Mouse (Mus musculus) spleen, embryonic (tissue): ENCODE data around the gene Fgf4.

Source experiments
- CTCF ChIA-PET: fragments of 350-600 bp; sonication (Branson Sonifier 250); formaldehyde crosslinking; loops from one replicate; lab custom pipeline; 2022; lab: Charles Lee

The Fgf4 gene

DNA sequence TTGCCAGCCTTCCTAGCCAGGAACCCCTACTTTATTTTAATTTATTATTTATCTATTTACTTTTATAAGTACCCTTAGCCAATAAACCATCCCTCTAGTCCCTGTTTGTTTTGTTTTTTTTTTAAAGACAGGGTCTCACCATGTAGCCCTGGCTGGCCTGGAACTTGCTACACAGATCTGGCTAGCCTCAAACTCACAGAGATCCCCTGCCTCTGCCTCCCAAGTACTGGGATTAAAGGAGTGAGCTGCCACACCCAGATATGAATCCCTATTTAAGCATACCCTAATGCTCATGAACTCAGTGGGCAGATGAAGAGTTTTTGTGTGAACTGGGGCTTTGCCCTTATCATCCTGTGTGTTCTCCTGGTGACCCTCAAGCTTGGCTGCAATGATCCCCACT lies at the start of gene Fgf4:
Gene Fgf4, plus strand, starts transcription at position 301 of the 400 bp plus-strand sequence.
- CTCF ChIA-PET, result no interaction called here

DNA sequence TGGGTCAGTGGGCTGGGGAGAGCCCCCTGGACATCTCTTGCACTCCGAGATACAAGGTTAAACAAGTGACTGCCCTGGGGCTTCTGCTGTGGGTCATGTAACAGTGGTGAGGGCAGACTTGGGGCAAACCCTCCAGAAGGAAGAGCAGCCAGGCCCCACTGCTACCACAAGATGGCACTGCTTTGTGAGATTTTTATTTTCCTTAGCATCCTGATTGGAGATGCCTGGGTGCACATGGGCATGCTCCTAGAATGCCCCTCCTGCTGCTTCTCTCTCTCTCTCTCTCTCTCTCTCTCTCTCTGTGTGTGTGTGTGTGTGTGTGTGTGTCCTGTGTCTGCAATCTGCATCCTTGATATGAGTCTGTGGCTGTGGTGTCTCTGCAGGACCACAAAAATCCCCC lies 48.7 kb upstream of the Fgf4 start:
- CTCF ChIA-PET, result no interaction called here

DNA sequence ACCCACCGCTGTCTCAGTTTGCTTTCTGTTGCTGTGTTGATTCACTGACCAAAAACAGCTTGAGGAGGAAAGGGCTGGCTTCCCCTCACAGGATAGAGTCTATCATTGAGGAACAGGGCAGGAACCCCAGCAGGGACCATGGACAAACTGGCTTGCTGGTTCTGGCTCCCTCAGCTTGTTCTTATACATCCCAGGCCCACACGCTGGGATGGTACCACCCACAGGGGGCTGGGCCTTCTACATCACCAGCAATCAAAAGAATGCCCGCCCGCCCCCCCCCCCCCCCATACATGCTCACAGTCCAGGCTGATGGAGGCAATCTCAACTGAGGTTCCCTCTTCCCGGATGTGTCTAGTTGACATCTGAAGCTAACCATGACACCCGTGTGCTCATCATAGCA lies 40.1 kb upstream of the Fgf4 start:
- CTCF ChIA-PET, result no interaction called here

DNA sequence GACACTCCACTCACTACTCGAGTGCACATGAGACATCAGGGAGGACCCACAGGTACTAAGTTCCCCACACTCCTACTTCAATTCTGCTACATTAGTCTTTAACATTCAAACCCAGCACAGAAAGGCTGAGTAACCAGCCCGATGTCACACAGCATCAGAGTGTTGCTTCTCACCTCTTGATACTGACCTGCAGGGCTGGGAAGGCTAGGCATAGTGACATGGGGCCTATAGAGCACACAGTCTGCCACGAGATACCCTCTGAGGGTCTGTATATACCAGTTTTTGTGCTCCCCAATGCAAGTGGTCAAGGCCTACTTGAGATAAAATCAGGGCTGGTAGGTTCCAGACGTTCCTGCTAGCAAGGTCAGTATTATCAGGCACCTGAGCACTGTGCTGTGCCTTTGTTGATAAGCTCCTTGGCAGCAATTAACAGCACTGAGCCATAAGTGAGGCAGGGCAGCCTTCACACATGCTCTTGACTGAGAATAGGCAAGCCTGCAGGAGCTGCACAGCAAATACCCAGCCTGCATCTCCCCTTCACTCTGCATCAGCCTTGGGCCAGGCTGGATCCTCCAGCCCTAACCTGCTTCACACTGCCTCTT lies 39.1 kb upstream of the Fgf4 start:
- CTCF ChIA-PET, result no interaction called here

DNA sequence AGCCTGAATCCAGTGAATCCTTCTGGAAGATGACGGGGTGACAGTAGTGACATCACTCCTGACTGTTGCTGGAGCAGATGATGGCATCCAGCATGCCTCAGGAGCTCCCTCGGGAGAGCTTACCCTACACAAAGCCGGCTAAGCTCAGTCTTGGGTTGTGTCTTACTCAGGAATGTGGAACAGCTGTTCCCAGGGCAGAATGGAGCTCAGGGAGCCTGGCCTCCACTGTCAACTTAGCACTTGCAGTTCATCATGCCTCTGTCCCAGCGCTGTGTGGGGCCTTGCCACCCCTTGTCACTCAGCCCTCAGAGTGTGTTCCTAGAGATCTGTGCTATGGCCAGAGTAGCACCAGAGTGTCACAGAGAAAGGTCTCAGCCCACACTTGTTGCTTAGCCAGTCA lies 35.6 kb upstream of the Fgf4 start:
- CTCF ChIA-PET, result no interaction called here

DNA sequence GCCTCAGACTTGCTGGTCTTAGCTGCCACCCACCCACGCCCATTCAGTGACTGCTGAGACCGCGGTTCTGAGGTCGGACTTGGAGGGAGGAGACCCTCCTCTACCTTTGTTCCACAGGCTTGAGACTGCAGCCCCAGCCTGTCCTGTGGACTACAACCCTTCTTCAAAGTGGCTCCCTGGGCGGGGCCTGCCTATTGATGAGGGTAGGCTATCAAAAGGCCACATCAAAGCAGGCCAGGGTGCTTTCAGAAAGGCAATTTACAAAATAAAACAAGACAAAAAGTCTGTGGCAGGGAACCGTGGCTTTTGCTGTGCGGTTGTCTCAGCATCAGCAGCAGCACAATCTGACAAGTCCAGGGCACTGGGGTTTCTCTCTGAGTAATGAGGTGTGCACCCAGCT lies 25.3 kb upstream of the Fgf4 start:
- CTCF ChIA-PET, result no interaction called here

DNA sequence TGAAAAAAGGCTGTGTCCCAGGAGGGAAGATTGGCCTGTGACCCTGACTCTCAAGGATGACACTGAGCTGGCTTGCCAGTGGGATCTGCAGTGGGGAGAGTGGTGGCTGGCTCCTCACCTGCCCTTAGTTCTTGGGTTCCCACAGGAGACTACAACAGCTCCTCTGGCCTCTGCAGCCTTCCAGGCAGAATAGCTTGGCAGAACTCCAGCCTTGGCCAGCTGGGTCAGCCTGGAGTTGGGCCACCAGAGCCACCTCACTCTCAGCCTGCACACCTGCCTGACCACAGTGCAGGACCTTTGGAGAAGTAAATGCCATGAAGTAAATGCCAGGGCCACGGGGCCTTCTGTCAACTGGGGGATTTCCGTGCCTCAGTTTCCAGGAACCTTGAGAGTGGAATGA lies 23.2 kb upstream of the Fgf4 start:
- CTCF ChIA-PET, result interaction anchor here (0.6 kb wide), 1 partner anchor 22 kb away, joined by 9 read pairs; no protein-coding TSS in a partner anchor

DNA sequence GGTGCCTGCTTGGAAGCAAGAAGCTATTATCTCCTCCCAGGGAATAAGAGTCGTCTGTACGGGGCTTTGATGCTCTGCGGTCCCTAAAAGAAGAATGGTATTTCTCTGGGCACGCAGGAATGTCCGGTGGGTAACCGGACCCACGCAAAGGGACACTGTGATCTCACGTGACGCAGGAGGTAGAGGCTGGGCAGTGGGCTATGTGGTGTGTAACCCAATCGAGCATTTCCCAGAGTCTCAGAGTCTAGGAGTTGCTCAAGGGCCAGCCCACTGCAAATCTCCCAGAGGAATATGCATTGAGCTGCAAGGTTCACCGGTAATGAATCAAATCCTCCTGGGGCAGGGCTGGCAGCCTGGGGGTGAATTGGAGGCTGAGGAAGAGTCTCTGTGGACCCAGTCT lies 18.8 kb upstream of the Fgf4 start:
- CTCF ChIA-PET, result no interaction called here

DNA sequence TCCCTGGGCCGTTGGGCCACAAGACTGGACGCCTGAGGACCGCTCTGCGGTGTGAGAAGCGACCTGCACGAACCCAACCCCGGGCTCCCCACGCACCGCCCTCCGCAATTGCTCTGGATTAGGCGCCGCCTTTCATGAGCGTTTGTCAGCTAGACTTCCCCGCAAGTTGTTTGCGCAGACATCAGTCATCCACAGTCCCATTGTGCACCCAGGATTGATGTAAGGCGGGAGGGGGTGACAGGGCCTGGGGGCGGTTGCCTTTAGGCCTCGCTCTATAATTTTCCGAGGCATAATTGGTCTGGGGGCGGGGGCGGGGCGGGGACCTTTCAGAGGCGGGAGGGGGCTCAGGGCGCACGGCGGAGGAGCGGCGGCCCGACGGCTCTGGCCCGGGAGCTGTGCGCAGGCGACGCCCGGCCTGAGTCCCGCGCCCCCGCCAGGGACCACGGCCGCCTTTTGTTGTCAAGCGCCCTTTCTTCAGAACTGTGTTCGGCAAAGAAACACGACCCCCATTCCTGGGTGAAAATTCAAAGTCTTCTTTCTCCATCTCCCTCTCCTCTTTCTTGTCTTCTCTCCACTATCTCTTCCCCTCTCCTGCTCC lies 9.2 kb upstream of the Fgf4 start, which contains the start of gene Fgf3:
Gene Fgf3, plus strand, starts transcription at position 193 of the 598 bp plus-strand sequence.
- CTCF ChIA-PET, result no interaction called here

DNA sequence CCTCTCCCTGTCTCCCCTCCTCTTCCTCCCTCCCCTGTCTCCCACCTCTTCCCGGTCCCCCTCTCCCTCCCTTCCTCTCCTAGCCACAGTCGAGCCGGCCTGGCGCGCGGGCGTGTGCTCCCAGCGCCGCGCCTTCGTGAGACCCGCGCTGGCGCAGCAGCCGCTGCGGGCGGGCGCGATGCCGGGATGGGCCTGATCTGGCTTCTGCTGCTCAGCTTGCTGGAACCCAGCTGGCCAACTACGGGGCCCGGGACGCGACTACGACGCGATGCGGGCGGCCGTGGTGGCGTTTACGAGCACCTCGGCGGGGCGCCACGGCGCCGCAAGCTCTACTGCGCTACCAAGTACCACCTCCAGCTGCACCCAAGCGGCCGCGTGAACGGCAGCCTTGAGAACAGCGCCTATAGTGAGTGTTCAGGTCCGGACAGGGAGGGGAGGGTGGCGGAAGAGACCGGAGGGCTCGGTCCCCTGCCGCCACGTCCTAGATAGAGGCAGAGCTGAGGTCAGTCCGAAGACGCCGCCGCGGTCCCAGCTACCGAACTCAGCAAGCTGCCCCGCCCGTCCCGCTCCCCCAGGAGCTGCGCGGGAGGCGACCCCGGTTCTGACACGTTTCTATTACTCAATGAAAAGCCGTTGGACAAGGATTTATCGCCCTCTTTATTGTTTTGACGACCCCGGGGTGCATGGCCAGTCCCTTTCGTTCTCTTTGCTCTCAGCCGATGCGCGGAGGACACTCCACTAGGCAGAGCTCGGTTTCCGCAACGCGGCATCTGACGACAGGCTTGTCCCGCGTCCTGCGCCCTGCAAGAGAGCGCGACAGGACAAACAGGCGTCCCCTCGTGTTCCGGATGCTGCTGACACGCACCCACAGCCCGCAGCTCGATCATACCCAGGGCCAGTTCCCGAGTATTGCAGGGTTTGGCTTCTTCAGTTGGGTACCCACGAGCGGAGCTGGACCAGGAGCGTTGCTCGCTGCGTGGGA lies 8.4 kb upstream of the Fgf4 start:
- CTCF ChIA-PET, result no interaction called here

DNA sequence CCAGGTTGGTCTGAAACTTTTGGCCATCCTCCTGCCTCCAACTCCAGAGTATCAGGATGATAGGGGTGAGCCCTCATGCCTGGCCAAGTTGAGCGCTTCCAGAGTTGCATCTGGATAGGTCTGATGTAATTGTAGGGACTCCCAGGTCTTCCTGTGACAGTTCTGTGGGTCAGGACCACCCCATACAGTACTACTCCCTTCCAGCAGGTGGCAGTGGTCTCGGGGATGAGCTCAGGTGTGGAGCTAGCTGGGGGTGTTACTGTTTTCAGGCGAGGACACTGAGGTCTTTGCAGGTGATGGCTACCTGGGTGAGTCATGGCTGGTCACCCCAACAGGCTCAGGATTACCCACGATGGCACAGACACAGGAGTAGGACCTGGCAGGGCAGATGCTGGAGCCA lies 1.0 kb upstream of the Fgf4 start:
- CTCF ChIA-PET, result interaction anchor here (0.6 kb wide), 1 partner anchor 65 kb away, joined by 3 read pairs; no protein-coding TSS in a partner anchor

DNA sequence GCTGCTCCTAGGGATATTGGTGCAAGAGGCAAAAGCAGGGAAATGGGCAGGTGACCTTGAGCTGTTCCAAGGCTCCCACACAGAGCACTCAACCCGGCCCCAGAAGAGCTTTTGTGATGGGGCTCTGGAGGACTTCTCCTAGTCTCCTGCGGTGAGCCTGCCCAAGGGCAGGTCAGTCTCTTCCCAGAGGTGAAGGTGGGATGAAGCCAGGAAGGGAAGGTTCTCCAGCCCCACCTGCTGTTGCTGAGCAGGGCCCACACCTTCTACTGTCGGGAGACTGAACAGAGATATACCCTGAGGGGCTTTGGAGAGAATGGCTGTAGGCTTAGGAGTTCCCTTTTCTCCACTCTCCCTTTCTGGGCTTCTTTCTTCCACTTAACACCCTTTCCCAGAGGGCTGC lies 4.2 kb downstream of the Fgf4 start:
- CTCF ChIA-PET, result no interaction called here

DNA sequence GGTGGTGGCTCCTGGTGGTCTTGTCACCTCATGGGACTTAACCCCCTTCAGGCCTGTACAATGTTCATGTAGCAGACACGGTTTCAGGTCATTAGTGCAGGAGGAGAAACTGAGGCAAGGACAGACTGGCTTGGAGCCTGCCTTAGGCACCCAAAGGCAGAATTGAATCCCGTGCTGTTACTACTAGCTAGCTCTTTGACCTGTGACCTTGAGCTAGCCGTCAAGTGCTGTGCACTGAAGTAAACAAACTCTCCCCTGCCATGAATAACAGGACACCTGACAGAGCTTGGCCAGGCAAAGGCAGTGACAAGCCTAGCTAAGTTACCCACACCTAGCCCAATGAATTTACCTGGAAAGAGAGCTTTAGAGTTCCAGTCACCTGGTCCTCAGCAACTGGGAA lies 7.8 kb downstream of the Fgf4 start:
- CTCF ChIA-PET, result no interaction called here

DNA sequence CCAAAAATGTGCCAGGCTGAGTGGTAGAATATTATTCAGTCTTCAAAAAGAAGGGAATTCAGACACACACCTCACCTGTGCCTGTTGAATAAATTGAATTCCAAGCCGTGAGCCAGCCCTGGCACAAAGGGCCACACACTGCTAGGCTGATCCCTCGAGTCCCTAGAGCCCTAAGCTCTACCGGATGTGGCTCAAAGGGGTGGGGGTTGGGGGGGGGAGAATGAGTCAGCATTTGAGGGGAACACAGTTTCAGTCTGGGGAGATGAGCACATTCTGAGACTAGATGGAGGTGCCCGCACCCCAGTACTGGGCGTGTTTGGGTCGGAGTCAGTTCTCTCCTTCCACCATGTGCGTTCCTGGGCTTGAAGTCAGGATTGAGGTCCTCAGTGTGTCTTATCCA lies 10.0 kb downstream of the Fgf4 start:
- CTCF ChIA-PET, result no interaction called here

DNA sequence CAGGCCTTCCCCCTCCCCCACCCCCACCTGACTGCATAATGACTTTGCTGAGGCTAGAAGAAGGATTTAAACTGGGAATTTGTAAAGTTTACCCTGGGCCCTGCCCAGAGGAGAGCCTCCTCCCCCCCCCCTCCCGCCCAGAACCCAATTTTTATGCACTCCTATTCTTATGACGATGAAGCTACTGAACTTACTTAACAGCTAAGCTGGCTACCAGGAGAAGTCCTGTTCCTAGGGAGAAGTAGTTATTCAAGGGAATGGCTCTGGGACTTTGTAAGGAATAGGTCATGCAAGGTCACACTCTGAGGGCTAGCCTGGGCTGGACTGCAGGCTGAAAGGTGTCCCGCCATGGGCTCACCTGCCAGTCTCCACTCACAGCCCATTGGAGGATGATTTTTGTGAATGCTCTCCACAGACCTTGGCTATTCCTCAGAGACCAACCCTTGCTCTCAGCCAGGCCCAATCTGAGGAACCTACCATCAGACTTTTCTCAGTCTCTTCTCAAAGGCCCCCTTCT lies 10.7 kb downstream of the Fgf4 start:
- CTCF ChIA-PET, result interaction anchor here (0.6 kb wide), 1 partner anchor 951 kb away, joined by 8 read pairs; no protein-coding TSS in a partner anchor

DNA sequence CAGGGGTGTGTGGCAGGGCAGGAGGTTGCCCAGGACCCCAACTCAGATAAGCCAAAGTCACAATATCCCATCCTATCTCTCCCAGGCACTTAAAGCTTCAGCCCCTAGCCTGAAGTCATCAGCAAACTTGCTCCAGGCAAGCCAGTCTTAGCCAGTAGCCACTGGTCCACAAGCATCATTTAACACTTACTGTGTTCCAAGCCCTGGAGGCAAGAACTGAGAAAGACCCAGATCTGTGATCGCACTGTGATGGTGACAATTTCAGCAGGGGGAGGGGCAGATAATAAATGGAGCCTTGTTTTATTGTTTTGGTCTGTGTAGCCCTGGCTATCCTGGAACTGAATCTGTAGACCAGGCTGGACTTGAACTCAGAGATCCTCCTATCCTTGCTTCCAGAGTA lies 11.5 kb downstream of the Fgf4 start:
- CTCF ChIA-PET, result no interaction called here

DNA sequence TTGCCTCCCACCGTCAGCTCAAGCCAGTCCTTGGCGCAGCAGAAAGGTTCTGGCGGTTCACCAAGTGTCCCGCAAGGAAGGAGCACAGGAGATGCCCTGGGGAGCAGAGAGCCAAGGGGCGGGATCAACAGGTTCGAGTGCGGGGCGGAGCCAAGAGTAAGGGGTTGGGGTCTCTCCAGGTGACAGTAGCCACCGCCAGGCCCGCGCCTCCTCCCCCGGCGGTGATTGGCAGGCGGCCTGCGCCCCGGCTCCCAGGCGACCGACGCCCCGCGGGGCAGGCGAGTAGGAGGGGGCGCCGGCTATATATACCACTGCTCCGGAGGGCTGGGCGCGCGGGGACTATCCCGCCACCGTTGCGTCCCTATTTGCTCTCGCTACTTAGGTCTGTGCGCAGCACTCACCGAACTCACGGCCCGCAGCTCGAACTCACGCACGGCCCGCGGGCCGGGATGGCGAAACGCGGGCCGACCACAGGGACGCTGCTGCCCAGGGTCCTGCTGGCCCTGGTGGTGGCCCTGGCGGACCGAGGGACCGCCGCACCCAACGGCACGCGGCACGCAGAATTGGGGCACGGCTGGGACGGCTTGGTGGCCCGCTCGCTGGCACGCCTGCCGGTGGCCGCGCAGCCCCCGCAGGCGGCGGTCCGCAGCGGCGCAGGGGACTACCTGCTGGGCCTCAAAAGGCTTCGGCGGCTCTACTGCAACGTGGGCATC lies 14.0 kb downstream of the Fgf4 start:
- CTCF ChIA-PET, result no interaction called here

DNA sequence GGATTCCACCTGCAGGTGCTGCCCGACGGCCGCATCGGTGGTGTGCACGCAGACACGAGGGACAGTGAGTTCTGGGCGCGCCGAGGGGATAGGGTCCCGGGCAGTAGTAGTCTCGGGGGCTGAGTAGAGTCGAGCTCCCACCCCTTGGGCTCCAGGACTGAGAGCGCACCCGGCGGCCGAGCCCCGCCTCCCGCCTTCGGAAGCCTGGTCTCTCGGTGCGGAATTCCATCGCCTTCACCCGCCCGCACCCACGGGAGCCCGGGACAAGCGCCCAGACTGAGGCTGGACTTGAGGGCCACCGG lies 14.6 kb downstream of the Fgf4 start:
- CTCF ChIA-PET, result no interaction called here

DNA sequence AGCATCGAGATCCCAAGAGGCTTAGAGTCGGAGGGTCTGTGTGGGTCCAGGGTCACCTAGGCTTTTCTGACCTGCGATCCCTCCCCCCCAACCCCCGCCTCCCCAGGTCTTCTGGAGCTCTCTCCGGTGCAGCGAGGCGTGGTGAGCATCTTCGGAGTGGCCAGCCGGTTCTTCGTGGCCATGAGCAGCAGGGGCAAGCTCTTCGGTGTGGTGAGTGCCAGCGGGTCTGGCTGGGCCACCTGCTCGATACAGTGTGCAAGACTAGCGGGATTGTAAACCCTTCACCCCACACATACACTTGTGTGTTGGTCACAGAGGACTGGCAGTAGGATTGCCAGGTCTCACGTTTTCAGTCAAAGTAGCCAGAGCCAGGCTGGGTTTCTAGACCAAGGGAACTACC lies 15.0 kb downstream of the Fgf4 start:
- CTCF ChIA-PET, result no interaction called here

DNA sequence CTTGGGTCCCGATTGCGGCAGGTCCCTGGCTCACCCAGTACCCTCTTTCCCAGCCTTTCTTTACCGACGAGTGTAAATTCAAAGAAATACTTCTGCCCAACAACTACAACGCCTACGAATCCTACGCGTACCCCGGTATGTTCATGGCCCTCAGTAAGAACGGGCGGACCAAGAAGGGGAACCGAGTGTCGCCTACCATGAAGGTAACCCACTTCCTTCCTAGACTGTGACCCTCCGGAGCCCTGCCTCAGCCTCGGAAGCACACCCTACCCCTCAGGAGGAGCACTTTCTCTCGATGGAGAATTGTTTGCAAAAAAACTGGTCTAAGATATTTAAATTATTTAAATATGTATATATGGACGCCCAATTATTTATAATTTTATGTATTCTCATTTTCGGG lies 15.5 kb downstream of the Fgf4 start:
- CTCF ChIA-PET, result no interaction called here

DNA sequence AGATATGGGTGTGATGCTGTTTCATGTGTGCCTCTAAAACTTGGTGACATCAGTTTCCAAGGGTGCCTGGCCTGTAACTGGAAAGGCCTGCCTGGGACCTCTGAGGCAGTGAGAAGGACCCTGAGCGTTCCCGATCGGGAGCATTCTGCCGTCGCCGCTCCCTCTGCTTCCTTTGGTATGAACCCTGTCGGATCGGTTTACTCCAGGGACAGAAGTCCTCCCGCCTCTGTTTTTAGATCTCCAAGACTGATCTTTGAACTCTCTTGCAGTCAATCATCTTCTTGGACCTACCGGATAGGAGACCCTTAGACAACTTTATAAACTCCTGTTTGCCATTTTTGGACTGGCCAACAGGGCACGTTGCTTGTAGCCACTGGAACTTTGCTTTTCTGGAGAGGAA lies 16.0 kb downstream of the Fgf4 start:
- CTCF ChIA-PET, result interaction anchor here (0.6 kb wide), 1 partner anchor 272 kb away, joined by 3 read pairs; no protein-coding TSS in a partner anchor
